Mouse (Mus musculus) bone marrow, adult 2 months (tissue): ENCODE data around the gene Ncapg2.

Experiments
- CTCF ChIP-seq: fragments of 200-500 bp; IDR thresholded peaks from 2 replicates; pipeline ENCODE4 v1.5.1; 2011; ENCODE audit warnings: low read length, control low read depth; ENCODE audit not compliant: control insufficient read depth, insufficient read depth
- POLR2A ChIP-seq: fragments of 200-500 bp; IDR thresholded peaks from 2 replicates; pipeline ENCODE4 v1.6.1; 2011; ENCODE audit warnings: low read depth, mild to moderate bottlenecking, control low read depth, low read length, borderline replicate concordance; ENCODE audit not compliant: control insufficient read depth

DNA sequence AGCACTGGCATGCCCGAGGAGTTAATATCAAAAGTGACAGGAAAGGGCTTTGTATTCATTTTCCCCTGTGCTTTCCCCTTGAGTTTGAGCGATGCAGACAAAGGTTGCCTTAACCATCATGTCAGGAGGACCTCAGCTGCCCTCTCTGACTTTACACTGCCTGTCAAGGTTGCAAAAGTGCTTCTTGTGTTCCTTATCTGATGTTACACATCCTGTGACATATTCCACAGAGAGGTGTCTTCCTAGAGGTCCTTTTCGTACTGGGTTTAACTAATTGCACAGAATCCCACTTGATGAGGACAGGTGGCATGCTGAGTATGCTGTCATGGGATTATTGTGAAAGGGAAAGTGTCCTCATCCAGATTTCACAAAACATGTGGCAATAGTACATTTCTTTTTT lies 63.9 kb downstream of the Ncapg2 start:
- TF ChIP-seq CTCF: no peak
- no peak for TF ChIP-seq POLR2A
